Mouse (Mus musculus) neural tube, embryonic 13.5 days (tissue): ENCODE results near the gene Dera. TPM values are rescaled to one million over a fixed set of nuclear protein-coding genes. Genes with fewer than 3 reads are reported as not detected.
"Not testable (repeated sequence)": the region's sequence is repeated elsewhere in the genome, so short reads cannot be mapped to it uniquely, and the experiment has no call there.

Experiments used
- ATAC-seq: fragments of 200-750 bp; cut with Nextera tagmentation; 2 replicates; pipeline ENCODE4 v1.8.0; 2017; ENCODE audit warnings: low read depth, mild to moderate bottlenecking, moderate TSS enrichment, moderate library complexity
- H3K27ac ChIP-seq: fragments of 300-500 bp; sonication (generic); replicated peaks from 2 replicates; pipeline ENCODE4 v1.5.1; 2015; ENCODE audit warnings: moderate library complexity, mild to moderate bottlenecking, inconsistent platforms
- H3K27me3 ChIP-seq: fragments of 300-500 bp; sonication (generic); 2 replicates; pipeline ENCODE4 v1.6.1; 2015; ENCODE audit warnings: mild to moderate bottlenecking, inconsistent platforms
- H3K36me3 ChIP-seq: fragments of 300-500 bp; sonication (generic); 2 replicates; pipeline ENCODE4 v1.6.1; 2015; ENCODE audit warnings: mild to moderate bottlenecking, inconsistent platforms
- H3K4me1 ChIP-seq: fragments of 300-500 bp; sonication (generic); replicated peaks from 2 replicates; pipeline ENCODE4 v1.6.1; 2015; ENCODE audit warnings: inconsistent platforms
- H3K4me2 ChIP-seq: fragments of 300-500 bp; sonication (generic); 2 replicates; pipeline ENCODE4 v1.6.1; 2015; ENCODE audit warnings: inconsistent platforms, mild to moderate bottlenecking, moderate library complexity
- H3K4me3 ChIP-seq: fragments of 300-500 bp; sonication (generic); 2 replicates; pipeline ENCODE4 v1.5.1; 2015; ENCODE audit warnings: mild to moderate bottlenecking, inconsistent platforms
- H3K9ac ChIP-seq: fragments of 300-500 bp; sonication (generic); 2 replicates; pipeline ENCODE4 v1.6.1; 2015; ENCODE audit warnings: moderate library complexity, mild to moderate bottlenecking, inconsistent platforms
- H3K9me3 ChIP-seq: fragments of 300-500 bp; sonication (generic); 2 replicates; pipeline ENCODE4 v1.6.1; 2016; ENCODE audit warnings: inconsistent platforms
- WGBS: fragments of 180-500 bp; shearing (Covaris S2); methylation state at CpG from one replicate; pipeline ENCODE4 v1.1.7; 2015; 5-methylcytosine and 5-hydroxymethylcytosine counted together
- polyA plus RNA-seq: library from polyadenylated mRNA; unstranded; fragments of >200 nt; fragmentation: Nextera tagmentation; extraction: Ambion mirVana; gene quantifications from 2 replicates; pipeline ENCODE4 v1.2.1, GENCODE M21; 2015

The Dera gene
- 17.3 and 18.8 TPM in 2 replicates for polyA plus RNA-seq

DNA sequence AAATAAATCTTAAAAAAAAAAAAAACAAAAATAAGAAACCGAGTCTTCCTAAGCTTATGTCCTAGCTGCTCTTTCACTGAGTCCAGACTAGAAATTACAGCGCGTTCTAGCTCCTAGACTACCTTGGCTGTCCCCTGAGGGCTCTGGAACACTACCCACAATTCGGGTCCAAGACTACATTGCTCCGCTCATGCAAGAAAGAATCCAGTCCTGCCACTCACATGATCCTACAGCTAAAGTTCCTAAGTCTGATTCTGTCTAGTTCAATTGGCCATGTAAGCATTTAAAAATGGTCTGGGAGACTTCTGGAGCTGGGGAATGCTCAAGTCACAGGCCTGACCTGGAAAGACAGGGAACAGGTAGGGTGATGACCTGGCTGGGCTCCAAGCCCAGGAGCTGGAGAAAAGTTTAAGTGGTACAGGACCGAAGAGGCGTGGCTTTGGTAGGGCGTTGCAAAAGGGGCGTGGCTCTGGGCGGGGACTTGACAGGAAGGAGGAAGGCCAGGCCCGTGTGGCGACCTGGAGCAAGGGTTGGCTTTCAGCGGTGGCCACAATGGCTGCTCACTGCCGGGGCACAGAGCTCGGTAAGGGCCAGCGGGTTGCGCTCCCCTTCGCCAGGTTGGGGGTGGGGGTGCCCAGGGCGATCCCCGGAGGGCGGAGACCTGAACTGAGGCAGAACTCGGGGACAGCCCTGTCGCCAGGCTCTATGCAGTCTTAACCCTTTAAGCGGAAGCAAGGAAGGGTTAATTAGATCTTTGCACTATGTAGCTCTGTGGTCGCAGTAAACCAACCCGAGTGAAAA, at the start of gene Dera:
Gene Dera (plus strand): TSS at position 491 of the 801 bp plus-strand sequence.
- 14% methylated on average over 25 of the region's 26 CpGs for WGBS

GRCm38 (mm10) chr6:137706209-137706608, 48.1 kb upstream of the Dera start:
- no peak for ATAC-seq
- no peaks in the 10 kb centered on the region for H3K9me3 ChIP-seq
- H3K27ac ChIP-seq, result no peak overlapping the region
- no peaks in the 10 kb centered on the region for H3K36me3 ChIP-seq
- WGBS, result 92% methylated on average over 10 of the region's 10 CpGs
- no peak overlapping the region for H3K4me3 ChIP-seq
- no peaks in the 10 kb centered on the region for H3K4me1 ChIP-seq
- H3K27me3 ChIP-seq, result no peaks in the 10 kb centered on the region
- H3K9ac ChIP-seq, result no peak overlapping the region
- no peak overlapping the region for H3K4me2 ChIP-seq

More for the DNA sequence above, at the start of gene Dera:
- Histone ChIP-seq H3K4me1 (peaks cover 13% of the 10 kb centered on the region), H3K9ac (peak within 1 kb of the TSS; percentile 65), H3K4me3 (peak within 1 kb of the TSS; percentile 52), H3K27me3 (no peaks in the 10 kb centered on the region), H3K36me3 (peaks cover 28% of the 10 kb centered on the region), H3K4me2 (peak within 1 kb of the TSS; percentile 64), H3K27ac (no peak within 1 kb of the TSS), H3K9me3 (no peaks in the 10 kb centered on the region)
- peak; percentile 85 for ATAC-seq

DNA sequence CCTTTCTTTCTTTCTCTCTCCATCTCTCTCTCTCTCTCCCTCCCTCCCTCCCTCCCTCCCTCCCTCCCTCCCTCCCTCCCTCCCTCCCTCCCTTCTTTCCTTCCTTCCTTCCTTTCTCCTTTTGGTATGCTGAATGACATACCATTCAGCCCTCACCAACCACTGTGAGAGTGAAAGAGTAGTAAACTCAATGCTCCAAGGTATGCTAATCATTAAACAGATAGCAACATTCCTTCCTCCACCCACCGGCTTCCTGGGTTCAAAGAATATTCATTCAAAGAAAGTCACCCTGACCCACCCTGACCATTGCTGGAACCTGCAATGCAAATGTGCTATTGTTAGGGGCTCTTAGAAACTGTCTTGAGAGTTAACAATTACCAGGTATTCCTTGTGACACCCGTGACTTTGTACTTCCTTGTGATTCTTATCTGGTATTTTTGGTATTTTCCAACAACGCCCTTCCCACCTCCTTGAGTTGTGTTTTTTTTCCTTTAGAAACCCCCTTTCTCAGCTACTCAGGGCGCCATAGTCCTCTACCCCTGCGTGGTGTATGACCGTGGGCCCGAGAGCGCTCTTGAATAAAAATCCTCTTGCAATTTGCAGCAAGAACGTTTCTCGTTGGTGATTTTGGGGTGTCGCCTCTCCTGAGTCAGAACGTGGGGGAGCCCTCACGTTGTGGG, 45.5 kb upstream of the Dera start:
- WGBS, result 94% methylated on average over 13 of the region's 13 CpGs
- H3K9me3 ChIP-seq, H3K4me3 ChIP-seq, ATAC-seq, H3K36me3 ChIP-seq, H3K9ac ChIP-seq, H3K4me2 ChIP-seq, H3K27me3 ChIP-seq, H3K27ac ChIP-seq, H3K4me1 ChIP-seq: not testable (repeated sequence)

DNA sequence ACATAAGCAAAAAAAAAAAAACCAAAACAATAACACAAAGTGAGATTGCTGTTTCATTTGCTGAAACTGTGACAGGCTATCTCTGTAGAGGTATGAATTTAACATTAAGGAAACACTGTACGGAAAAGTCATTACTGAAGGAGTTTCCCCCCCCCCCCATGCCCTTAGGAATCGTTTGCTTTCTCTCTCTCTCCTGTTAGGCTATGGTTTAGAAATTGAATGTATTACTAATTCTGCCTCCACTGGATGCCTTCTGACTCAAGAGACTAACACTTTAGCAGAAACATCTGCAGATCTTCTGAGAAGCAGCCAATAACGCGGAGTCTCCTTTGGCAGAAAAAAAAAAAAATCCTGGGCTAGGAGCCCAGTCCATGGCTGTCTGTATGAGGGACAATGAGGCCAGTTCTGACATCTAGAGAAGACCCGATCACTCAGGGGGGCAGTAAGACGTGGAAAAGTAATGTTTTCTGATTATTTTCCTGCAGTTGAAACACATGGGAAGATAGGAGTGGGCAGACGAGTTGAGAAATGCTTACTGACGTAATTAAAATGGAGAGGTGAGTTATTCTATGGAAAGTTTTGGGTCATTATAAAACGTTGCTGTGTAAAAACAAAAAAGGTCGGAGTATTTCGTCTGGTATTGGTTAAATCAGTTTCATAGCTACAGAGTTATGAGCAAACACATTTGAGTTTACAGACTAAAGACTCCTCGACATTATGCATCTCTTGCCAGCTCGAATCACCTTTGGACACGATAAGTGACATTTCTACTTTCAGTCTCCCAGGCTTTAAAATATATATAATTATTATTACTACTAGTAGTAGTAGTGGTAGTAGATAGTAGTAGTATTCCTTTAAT, 43.9 kb upstream of the Dera start:
- H3K27me3 ChIP-seq, result no peaks in the 10 kb centered on the region
- H3K4me2 ChIP-seq, result no peak overlapping the region
- 85% methylated on average over 14 of the region's 14 CpGs for WGBS
- no peak overlapping the region for H3K27ac ChIP-seq
- H3K9me3 ChIP-seq, result no peaks in the 10 kb centered on the region
- no peak overlapping the region for H3K9ac ChIP-seq
- no peaks in the 10 kb centered on the region for H3K36me3 ChIP-seq
- no peak overlapping the region for H3K4me3 ChIP-seq
- no peak for ATAC-seq
- H3K4me1 ChIP-seq, result peaks cover 6% of the 10 kb centered on the region; the same call in 1 of the 2 replicates

DNA sequence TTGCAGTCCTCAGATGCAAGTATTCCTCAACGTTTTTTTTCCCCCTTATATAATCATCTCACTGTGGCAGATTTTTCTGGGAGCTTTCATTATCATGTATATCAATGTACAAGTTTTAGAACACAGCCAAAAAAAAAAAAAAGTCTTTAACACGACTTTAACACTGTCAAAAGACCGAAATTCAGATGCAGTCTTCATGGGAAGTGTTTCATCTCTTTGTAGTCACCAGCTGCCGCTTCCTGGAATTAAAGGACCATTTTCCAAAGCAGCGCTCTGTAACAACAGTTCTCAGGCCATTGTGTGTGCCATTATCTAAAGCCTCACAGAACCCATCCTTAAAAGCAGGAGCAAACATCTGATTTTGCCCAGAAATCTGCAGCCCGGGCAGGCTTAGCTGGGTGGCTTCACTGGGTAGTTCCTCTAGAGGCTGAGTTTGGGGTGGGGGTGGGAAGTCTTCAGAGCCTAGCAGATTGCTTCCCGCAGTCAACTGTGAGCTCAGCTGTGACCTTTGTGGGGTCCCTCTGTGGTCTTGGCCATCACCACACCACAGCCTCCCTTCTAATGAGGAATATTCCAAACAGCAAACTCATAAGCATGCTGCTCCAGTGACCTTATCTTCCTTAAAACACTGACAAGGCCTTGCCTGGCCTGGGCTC, 41.6 kb upstream of the Dera start:
- Histone ChIP-seq H3K27ac (no peak overlapping the region), H3K9ac (no peak overlapping the region), H3K9me3 (no peaks in the 10 kb centered on the region), H3K4me2 (no peak overlapping the region), H3K36me3 (no peaks in the 10 kb centered on the region), H3K27me3 (no peaks in the 10 kb centered on the region), H3K4me3 (no peak overlapping the region), H3K4me1 (peaks cover 10% of the 10 kb centered on the region)
- 43% methylated on average over 7 of the region's 7 CpGs for WGBS
- no peak for ATAC-seq

DNA sequence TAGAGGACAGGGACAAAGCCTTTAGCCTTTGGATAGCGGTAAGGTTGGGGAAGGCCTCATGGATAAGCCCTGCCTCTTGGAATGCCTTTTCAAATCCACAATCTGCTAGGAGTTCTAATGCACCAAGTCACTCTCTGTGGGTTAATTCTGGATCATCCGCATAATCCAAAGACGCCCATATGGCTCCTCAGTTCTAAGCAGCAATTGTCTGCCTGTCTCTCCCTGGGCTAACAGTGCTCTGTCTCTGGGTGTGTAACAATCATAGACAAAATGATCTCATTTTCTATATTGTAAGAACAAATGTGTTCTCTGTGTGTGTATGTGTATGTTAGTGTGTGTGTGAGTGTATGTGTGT, 41.1 kb upstream of the Dera start:
- Histone ChIP-seq H3K9me3 (no peaks in the 10 kb centered on the region), H3K9ac (no peak overlapping the region), H3K4me2 (no peak overlapping the region), H3K27ac (no peak overlapping the region), H3K27me3 (no peaks in the 10 kb centered on the region), H3K4me1 (peaks cover 10% of the 10 kb centered on the region), H3K4me3 (no peak overlapping the region), H3K36me3 (no peaks in the 10 kb centered on the region)
- no peak for ATAC-seq
- 82% methylated on average over 3 of the region's 3 CpGs for WGBS

GRCm38 (mm10) chr6:137716802-137717201, 37.5 kb upstream of the Dera start:
- Histone ChIP-seq H3K4me2 (no peak overlapping the region), H3K4me3 (no peak overlapping the region), H3K27ac (no peak overlapping the region), H3K27me3 (no peaks in the 10 kb centered on the region), H3K9ac (no peak overlapping the region), H3K4me1 (peaks cover 10% of the 10 kb centered on the region), H3K36me3 (no peaks in the 10 kb centered on the region), H3K9me3 (no peaks in the 10 kb centered on the region)
- ATAC-seq, result no peak
- 43% methylated on average over 5 of the region's 5 CpGs for WGBS

- H3K27ac ChIP-seq, result no peak overlapping the region
- WGBS, result 93% methylated on average over 15 of the region's 15 CpGs
- H3K4me2 ChIP-seq, result no peak overlapping the region
- no peak overlapping the region for H3K4me3 ChIP-seq
- no peak overlapping the region for H3K9ac ChIP-seq
- no peak for ATAC-seq
- no peaks in the 10 kb centered on the region for H3K4me1 ChIP-seq
- no peaks in the 10 kb centered on the region for H3K9me3 ChIP-seq
- 0 out of 2 replicates have a peak, but pooled peaks cover 8% of the 10 kb centered on the region for H3K27me3 ChIP-seq
- H3K36me3 ChIP-seq, result no peaks in the 10 kb centered on the region
These were observed 32.0 kb upstream of the Dera start for GRCm38 (mm10) chr6:137722220-137722931.

DNA sequence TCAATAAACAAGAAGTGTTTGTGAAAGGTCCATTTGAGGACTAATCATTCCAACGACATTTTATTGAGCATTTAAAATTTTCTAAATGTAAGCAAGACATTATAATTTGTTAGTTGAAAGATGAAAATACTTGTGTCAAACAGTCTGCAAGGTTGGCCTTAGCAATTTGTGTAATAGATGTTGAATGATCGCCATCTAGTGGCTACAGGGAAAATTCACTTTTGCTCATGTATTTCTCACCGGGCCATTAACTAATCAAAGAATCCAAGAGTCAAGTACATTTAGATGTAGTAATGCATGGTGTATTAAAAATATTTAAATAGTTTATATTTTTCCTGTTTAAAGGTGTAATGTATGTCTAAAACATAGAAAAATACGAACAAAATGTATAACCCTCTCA, 30.4 kb upstream of the Dera start:
- no peak overlapping the region for H3K4me3 ChIP-seq
- no peak overlapping the region for H3K4me2 ChIP-seq
- no peaks in the 10 kb centered on the region for H3K9me3 ChIP-seq
- no peaks in the 10 kb centered on the region for H3K4me1 ChIP-seq
- no peaks in the 10 kb centered on the region for H3K36me3 ChIP-seq
- 0 out of 2 replicates have a peak, but pooled peaks cover 8% of the 10 kb centered on the region for H3K27me3 ChIP-seq
- H3K9ac ChIP-seq, result no peak overlapping the region
- ATAC-seq, result 0 out of 2 replicates have a peak, but pooled peaks have one; percentile 50
- H3K27ac ChIP-seq, result no peak overlapping the region
- 10% methylated on average over 4 of the region's 4 CpGs for WGBS

GRCm38 (mm10) chr6:137734460-137734845, 19.9 kb upstream of the Dera start:
- peak overlapping the region; percentile 73 for H3K9ac ChIP-seq
- ATAC-seq, result peak; percentile 56
- no peaks in the 10 kb centered on the region for H3K9me3 ChIP-seq
- 0 out of 2 replicates have a peak, but pooled peaks cover 6% of the 10 kb centered on the region for H3K27me3 ChIP-seq
- H3K4me3 ChIP-seq, result peak overlapping the region; percentile 79
- peak overlapping the region; percentile 87 for H3K27ac ChIP-seq
- H3K36me3 ChIP-seq, result peaks cover 9% of the 10 kb centered on the region
- 13% methylated on average over 7 of the region's 7 CpGs for WGBS
- peaks cover 24% of the 10 kb centered on the region for H3K4me1 ChIP-seq
- peak overlapping the region; percentile 80 for H3K4me2 ChIP-seq
